Mouse (Mus musculus) brain, embryonic 14.5 days (tissue): ENCODE measurements around the gene Slc26a8.

Source experiments
- CTCF ChIP-seq: fragments of 200-500 bp; IDR thresholded peaks from 2 replicates; pipeline ENCODE4 v1.5.1; 2012; ENCODE audit warnings: inconsistent platforms, mild to moderate bottlenecking, moderate library complexity, borderline replicate concordance; ENCODE audit not compliant: insufficient read depth, insufficient read length; ENCODE audit errors: extremely low read depth
- POLR2A ChIP-seq: fragments of 200-500 bp; IDR thresholded peaks from 2 replicates; pipeline ENCODE4 v1.6.1; 2012; ENCODE audit warnings: mild to moderate bottlenecking, inconsistent platforms, borderline replicate concordance; ENCODE audit not compliant: poor library complexity, insufficient read depth, insufficient read length, severe bottlenecking; ENCODE audit errors: extremely low read depth

DNA sequence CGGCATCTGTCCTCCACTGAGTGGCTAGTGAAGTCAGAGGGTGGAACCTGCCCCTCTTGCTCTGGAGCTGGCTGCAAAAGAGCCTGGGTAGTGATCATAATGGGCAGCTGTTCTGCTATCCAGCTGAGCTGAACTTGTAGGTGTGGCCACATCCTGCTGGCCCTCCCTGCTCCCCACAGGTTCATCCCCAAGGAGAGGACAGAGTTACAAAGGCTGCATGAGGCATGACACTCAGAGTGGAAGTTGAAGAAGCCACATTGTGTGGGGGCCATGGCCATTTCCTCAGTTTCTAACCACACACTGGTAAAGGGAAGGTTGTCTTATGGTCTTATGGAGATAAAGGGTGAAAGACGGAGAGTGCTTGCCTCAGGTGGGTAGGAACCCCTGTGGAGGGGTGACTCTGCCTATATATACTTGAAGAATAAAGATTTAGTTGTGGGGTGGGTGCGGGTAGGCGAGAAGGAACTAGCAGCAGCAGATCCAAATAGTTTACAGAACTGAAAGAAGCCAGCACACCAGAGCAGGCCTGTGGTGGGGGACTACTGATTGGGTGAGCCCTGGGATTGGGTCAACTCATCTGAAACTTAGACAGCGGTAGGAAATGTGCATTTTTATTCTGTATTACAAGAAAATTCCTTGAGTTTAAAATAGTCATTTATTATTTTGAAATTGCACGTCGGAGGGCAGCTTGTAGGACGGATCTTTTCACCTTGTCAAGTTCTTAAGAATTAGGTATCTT, 19.7 kb upstream of the Slc26a8 start:
- TF ChIP-seq POLR2A (no peak), CTCF (no peak)
